Mouse (Mus musculus) frontal cortex, adult 2 months (tissue): ENCODE data around the gene Eprs. TPM values are rescaled to one million over a fixed set of nuclear protein-coding genes. Genes with fewer than 3 reads are reported as not detected.

Experiments
- DNase-seq, 2 experiments: peaks; one replicate each; pipeline ENCODE4 v3.0.0; 2022; ENCODE audit warnings: low spot score in 1 of 2; ENCODE audit errors: extremely low spot score in 1 of 2
- polyA plus RNA-seq: library from polyadenylated mRNA; depleted of rRNA; stranded (reverse); fragments of >200 nt; gene quantifications from 2 replicates; pipeline ENCODE4 v1.2.3, GENCODE M21; 2012; rRNA removed

The Eprs gene
- polyA plus RNA-seq, 1 experiment: 36.7 TPM

DNA sequence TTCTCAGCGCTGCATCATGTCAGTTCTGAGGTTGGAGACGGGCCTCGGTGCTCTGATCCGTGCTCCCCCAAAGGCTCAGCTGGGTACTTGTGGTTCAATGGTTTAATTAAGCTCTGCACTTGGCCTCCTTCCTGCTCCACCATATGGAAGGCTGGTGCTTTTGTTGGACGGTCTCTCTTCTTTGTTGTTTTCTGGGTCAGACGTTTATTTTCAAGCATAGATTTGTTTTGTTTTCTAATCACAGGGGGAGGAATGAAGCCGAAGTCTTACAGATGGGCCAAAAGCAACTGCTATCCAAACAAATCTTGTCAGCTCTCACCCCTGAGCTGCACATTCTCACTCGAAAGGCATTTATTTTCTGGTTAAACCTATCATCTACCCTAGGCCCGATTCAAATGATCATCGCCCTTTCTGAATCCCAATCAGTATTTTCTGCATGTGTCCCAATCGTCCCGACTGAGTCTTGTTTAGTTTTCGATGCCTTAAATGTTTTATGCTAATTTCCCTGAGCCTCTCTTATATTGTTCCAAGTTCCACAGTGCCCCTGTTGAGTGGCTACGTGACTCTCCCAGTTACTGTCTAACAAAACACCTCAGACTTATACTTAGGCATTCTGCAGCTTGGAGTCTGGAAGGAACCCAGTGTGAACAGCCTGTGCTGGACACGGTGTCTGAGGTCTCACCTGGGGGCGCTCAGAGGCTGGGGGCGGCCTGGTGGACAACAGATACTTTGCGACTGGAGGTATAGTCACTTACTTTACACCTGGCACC lies 79.0 kb downstream of the Eprs start:
- peak in 1 of 2 experiments; percentile 10 for DNase-seq

DNA sequence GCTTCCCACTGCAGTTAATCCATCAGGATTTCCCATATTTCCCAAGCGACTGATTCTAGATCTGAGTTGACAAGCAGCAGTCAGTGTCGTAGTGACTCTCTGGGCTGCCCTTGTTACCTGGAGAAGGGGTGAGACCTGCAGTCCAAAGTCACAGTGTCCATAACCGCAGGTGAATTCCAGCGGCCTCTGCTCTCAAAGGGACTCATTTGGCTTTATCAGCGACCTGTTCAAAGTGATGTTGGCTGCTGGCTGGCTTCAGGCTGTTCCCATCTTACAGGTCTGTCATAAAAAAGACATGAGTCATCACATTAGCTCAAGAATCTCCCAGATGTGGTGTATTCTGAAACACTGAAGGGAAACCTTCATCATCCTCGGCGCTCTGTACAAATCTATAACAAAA lies 86.1 kb downstream of the Eprs start:
- DNase-seq: no peak

- no peak for DNase-seq
These were observed 86.9 kb downstream of the Eprs start for GRCm38 (mm10) chr1:185449727-185450126.

DNA sequence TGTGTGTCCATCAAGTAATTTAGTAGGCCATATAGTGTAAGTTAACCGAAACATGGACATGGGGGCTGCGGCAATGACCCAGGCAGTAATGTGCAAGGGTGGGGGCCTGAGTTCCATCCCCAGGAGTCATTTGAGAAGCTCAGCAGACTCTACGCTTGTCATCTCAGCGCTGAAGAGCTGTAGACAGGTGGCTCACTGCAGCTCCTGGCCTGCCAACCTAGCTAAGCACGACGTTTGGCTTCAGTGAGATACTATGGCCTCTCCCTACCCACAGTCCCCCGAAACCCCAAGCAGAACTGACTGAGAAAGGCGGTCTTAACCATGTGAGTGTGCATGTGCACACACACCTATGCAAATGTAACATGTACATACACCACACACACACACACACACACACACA lies 88.2 kb downstream of the Eprs start:
- DNase-seq: no peak

DNA sequence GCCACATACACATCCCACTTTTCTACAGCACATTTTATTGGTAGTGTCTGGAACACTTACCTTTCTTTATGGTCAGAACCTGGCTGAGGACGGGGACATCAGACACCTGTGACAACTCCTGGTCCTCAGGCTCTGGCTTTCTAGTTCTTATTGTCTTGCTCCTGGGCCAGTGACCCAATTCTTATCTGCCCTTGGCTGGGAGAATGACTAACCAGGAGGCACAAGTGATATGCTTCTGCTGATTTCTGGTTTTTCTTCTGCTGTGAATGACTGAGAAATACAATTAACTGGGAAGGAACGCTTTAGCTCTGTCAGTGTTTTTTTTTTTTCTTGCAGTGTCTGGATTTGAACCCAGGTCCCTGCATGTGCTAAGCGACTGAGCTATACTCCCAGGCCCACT lies 88.7 kb downstream of the Eprs start:
- DNase-seq: no peak

DNA sequence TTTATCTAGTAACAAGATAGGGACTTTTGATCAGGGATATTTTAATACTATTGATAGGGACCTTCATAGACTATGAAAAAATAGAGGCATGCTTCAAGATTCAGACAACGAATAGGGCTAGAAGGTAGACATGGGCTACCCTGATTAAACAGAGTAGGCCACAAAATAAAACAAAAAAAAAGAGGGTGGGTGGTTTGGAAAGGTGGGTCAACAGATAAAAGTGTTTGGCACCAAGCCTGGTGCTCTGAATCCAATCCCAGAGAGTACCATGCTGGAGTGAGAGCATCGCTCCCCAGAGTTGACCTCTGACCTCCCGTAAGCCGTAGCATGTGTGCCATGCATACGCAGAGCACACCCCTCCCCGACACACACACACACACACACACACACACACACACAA lies 89.6 kb downstream of the Eprs start:
- DNase-seq: no peak

DNA sequence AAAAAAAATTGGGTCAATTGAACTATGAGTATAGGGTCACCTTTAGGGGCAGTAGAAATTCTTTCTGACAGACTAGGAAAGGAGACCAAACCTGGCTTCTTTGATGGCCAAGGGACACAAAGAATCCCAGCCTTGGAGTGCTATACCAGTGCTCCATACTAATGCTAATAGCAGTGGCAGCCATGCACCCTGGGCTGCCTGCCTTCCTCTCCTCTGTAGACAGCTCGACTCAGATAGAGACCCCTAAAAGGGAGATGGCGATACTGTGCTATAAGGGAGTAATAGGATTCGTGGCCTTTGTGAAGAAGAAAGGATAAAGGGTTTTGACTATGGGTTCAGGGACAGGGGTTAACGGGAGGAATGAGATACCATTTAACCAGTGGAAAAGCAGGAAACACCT lies 91.3 kb downstream of the Eprs start:
- DNase-seq: no peak

GRCm38 (mm10) chr1:185454575-185454954 lies 91.7 kb downstream of the Eprs start, which contains the start of gene Slc30a10:
TSS of gene Slc30a10 (plus strand) at chr1:185454848.
- peak in 1 of 2 experiments; percentile 59 for DNase-seq

DNA sequence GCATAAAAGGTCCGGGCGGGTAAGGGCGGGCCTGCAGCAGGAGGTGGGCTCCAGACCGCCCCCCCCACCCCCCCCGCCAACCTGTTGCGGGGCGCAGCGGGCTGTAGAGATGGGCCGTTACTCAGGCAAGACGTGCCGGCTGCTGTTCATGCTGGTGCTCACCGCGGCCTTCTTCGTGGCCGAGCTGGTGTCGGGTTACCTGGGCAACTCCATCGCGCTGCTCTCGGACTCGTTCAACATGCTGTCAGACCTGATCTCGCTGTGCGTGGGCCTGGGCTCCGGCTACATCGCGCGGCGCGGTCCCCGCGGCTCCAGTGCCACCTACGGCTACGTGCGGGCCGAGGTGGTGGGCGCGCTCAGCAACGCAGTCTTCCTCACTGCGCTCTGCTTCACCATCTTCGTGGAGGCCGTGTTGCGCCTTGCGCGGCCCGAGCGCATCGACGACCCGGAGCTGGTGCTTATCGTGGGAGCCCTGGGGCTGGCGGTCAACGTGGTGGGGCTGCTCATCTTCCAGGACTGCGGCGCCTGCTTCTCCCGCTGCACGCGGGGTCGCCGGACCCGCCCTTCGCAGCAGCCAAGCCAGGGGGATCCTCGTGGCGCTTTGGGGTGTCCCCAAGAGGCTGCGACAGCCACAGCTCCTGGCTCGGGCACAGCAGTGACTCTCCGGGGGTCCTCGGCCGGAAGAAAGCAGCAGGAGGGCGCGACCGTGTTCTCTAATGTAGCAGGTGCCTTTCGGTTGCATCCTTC lies 92.3 kb downstream of the Eprs start:
- DNase-seq: peak in 1 of 2 experiments; percentile 47

DNA sequence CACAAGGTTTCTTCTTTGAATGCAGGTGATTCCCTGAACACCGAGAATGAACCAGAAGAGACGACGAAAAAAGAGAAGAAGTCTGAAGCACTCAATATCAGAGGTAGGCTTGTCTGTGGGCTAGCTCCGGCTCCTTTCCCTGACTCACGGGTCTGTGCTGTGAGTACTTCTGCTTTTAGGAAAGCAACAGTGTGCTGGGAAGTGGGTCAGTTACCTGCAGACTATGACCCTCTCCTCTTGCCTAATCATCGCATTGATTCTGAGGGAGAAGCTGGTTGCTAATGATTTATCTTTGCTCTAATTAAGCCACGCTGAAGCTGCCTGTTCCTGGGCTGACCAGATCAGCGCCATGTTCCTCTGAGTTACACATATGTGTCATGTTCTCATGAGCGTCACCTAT lies 93.5 kb downstream of the Eprs start:
- DNase-seq: no peak

GRCm38 (mm10) chr1:185460096-185460495 lies 97.3 kb downstream of the Eprs start:
- DNase-seq: no peak

GRCm38 (mm10) chr1:185462889-185463288 lies 100.0 kb downstream of the Eprs start:
- DNase-seq: no peak

GRCm38 (mm10) chr1:185469551-185470021 lies 106.7 kb downstream of the Eprs start:
- no peak for DNase-seq

DNA sequence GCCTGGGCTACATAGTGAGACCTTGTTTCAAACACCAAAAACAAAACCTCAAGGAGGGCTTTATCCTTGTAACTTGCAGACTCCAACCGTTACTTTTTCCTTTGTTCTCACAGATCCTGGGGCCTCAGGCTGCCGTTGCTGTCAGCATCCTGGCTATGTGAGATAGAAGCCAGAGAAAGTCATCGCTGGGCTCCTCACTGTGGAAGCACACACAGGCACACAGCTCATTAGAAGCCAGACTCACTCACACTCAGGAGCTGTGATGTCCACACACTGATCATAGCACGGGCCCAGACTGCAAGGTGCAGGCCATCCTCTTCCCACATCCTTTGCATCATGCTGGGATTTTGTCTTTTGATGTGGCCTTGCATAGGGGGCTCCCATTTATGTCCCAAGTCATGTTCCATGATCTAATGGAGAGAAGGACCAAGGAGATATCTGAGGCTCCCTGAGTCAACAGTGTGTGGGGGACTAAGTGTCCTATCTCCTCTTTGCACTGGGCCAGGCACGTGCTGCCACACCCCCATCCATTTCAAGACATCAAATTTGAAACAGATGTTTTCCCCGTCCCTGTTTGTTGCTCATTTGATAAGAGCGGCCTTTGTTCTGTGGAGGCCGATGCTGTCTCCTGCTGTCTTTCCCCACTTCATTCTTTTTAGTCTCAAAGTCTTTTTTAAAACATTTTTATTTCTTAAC lies 109.3 kb downstream of the Eprs start:
- no peak for DNase-seq

- DNase-seq: no peak
These were observed 109.9 kb downstream of the Eprs start for GRCm38 (mm10) chr1:185472730-185473129.

DNA sequence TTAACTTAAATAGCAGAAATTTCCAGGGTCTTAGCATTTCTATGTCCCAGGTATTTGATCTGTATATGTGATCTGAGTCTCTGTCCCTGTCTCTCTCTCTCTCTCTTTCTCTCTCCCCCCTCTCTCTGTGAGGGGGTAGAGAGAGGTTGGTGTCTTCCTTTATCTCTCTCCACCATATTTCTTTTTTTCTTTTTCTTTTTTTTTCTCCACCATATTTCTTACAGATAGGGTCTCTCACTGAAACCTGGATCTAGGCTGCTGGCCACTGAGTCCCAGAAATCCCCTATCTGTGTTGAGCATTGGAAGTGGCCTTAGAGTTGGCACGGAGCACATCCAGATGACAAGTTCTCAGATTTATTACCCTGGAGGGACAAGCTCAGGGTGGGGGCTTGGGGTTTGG lies 110.6 kb downstream of the Eprs start:
- no peak for DNase-seq

Other genes starting within 250 kb of the Eprs start
- 51.2 and 53.8 TPM in 2 replicates for gene Rab3gap2, start 158.9 kb upstream of the Eprs start, polyA plus RNA-seq
- 22.3 and 26.1 TPM in 2 replicates for gene Iars2, start 33.6 kb upstream of the Eprs start, polyA plus RNA-seq
- 89.2 and 93.1 TPM in 2 replicates for gene Bpnt1, start 30.9 kb upstream of the Eprs start, polyA plus RNA-seq
- 11.5 and 14.3 TPM in 2 replicates for gene Slc30a10, start 91.8 kb downstream of the Eprs start, polyA plus RNA-seq